Mouse (Mus musculus) lung, adult 18-20 months (tissue): ENCODE data around the gene Arl14.
A peak's percentile ranks its signal among the peaks of the same experiment; 100 is the strongest.

Experiments
- DNase-seq, 2 experiments: peaks; one replicate each; pipeline ENCODE4 v3.0.0; 2022; ENCODE audit warnings: mixed read lengths in 2 of 2

Arl14 gene

GRCm38 (mm10) chr3:69221806-69222501 is at the start of gene Arl14:
TSS of gene Arl14 (plus strand) at chr3:69222419.
- no peak for DNase-seq

GRCm38 (mm10) chr3:69175229-69175628 is 47.0 kb upstream of the Arl14 start:
- no peak for DNase-seq

- no peak for DNase-seq
Observed at GRCm38 (mm10) chr3:69177168-69177797, 44.9 kb upstream of the Arl14 start.

GRCm38 (mm10) chr3:69177914-69178313 is 44.3 kb upstream of the Arl14 start:
- no peak for DNase-seq

GRCm38 (mm10) chr3:69178365-69179004 is 43.7 kb upstream of the Arl14 start:
- no peak for DNase-seq

GRCm38 (mm10) chr3:69181531-69181930 is 40.7 kb upstream of the Arl14 start:
- DNase-seq: no peak

GRCm38 (mm10) chr3:69182225-69182624 is 40.0 kb upstream of the Arl14 start:
- DNase-seq: no peak

- no peak for DNase-seq
Observed at GRCm38 (mm10) chr3:69185244-69185643, 37.0 kb upstream of the Arl14 start.

- DNase-seq: no peak
Observed at GRCm38 (mm10) chr3:69186031-69186430, 36.2 kb upstream of the Arl14 start.

- DNase-seq: no peak
Observed at GRCm38 (mm10) chr3:69186643-69187042, 35.6 kb upstream of the Arl14 start.

GRCm38 (mm10) chr3:69192995-69193394 is 29.2 kb upstream of the Arl14 start:
- DNase-seq: no peak

- DNase-seq: no peak
Observed at GRCm38 (mm10) chr3:69194496-69194895, 27.7 kb upstream of the Arl14 start.

- no peak for DNase-seq
Observed at GRCm38 (mm10) chr3:69195251-69195650, 27.0 kb upstream of the Arl14 start.

- DNase-seq: no peak
Observed at GRCm38 (mm10) chr3:69198098-69198497, 24.1 kb upstream of the Arl14 start.

- DNase-seq: peak in 1 of 2 experiments; percentile 24
Observed at GRCm38 (mm10) chr3:69200251-69200650, 22.0 kb upstream of the Arl14 start.

- no peak for DNase-seq
Observed at GRCm38 (mm10) chr3:69201206-69201605, 21.0 kb upstream of the Arl14 start.

- no peak for DNase-seq
Observed at GRCm38 (mm10) chr3:69202876-69203275, 19.3 kb upstream of the Arl14 start.

- no peak for DNase-seq
Observed at GRCm38 (mm10) chr3:69205266-69206054, 16.8 kb upstream of the Arl14 start.

- DNase-seq: no peak
Observed at GRCm38 (mm10) chr3:69206193-69206893, 15.9 kb upstream of the Arl14 start.

- no peak for DNase-seq
Observed at GRCm38 (mm10) chr3:69208441-69209309, 13.5 kb upstream of the Arl14 start.

GRCm38 (mm10) chr3:69212246-69212645 is 10.0 kb upstream of the Arl14 start:
- no peak for DNase-seq

- DNase-seq: no peak
Observed at GRCm38 (mm10) chr3:69213465-69213864, 8.8 kb upstream of the Arl14 start.
